Mouse (Mus musculus): ENCODE results near the gene Wdr26.

The Wdr26 gene

DNA sequence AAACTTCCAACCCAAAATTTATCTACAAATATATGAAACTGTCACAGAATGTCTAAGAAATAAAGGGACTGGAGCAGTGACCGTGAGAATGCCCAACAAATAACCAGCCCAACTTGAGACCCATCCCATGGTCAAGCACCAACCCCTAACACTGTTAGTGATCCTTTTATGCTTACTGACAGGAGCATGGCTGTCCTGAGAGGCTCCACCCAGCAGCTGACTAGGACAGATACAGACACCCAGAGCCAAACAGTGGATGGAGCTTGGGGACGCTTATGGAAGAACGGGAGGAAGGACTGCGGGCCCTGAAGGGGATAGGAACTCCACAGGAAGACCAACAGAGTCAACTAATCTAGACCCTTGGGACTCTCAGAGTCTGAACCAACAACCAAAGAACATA is 22.9 kb downstream of the Wdr26 start:
- in situ Hi-C loops (cut with MboI, MseI), result loop anchor here in 1 of 2 experiments (5.0 to 10.0 kb wide), 2 partner anchors 62 to 1424 kb away; no protein-coding TSS in a partner anchor

DNA sequence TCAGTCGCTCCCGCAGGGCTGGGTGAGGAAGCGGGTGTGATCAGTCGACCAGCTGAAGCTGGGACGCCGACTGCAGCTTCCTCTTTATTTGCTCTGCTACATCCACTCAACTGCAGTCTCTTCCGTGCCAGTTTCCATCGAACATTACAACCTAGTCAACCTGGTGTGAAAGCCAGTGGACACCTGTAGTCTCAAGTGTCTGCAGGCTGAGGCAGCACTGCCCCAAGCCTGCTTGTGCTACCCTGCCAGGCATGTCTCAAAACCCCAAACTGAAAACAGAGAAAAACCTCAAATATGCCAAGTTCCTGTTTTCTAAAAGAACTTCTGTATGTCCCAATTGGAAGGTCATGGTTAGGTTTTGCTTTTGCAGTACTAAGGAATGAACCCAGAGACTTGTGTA is 41.6 kb downstream of the Wdr26 start:
- in situ Hi-C loops (cut with MboI, MseI), result loop anchor here in 1 of 2 experiments (25.0 kb wide), 1 partner anchor 1633 kb away; the partner anchor contains the start of genes Cnst and Tfb2m

DNA sequence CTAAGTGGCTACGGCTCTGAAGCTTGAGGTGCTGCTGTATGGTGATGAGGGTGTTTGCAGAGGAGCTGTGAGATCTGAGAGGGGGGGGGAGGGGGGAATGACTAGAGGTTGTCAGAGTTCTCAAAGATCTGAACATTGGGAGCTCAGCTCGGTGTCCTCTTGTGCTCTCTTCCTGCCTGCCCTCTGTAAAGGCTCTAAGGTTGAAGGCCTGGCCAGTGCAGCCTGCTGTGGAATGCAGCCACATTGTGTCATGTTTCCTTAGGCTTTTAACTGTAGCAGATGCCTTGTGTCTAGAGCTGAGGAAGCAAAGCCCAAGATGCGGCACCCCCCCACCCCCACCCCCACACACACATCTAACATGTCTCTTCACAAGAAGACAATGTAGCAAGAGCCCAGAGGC is 43.4 kb downstream of the Wdr26 start:
- in situ Hi-C loops (cut with MboI, MseI), result loop anchor here in 1 of 2 experiments (25.0 kb wide), 1 partner anchor 1631 kb away; the partner anchor contains the start of genes Cnst and Tfb2m

DNA sequence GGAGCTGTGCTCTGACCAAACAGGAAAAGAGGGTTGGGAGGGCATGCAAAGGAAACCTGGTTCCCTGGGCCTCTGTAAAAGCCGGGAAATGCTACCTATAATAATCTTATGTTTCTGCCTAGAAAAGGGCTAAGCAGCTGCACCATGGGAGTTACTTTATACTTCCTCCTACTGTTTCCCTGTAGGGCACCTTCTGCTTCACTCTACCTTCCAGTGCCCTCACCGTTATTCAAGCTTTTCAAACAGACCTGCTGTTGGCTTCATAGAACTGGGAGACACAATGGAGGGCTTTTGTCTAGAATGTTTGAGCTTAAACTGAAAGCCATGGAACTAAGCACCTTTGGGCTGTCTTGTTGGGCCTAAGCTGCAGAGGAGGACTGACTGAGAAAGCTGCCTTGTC is 44.0 kb downstream of the Wdr26 start:
- in situ Hi-C loops (cut with MboI, MseI), result loop anchor here in 1 of 2 experiments (25.0 kb wide), 1 partner anchor 1631 kb away; the partner anchor contains the start of genes Cnst and Tfb2m

DNA sequence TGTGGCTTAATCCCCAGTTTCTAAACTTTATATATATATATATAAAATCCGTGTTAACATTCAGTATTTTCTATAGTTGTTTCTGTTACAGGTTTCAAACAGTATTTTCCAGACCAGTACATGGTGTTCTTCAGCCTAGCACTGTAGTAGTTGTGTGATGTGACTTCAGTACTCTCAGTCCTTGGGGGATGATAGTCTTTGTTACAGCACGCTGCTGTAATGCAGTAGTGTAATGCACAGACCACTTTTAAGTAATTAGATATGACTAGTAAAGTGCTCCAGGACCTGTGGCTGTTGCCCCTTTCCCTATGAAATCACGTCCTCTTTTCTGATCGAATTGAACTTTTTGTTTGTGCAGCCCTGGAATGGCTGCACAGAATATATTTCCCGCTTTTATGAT is 60.3 kb downstream of the Wdr26 start:
- in situ Hi-C loops (cut with MboI, MseI), result loop anchor here in 1 of 2 experiments (25.0 kb wide), 1 partner anchor 1614 kb away; the partner anchor contains the start of genes Cnst and Tfb2m

DNA sequence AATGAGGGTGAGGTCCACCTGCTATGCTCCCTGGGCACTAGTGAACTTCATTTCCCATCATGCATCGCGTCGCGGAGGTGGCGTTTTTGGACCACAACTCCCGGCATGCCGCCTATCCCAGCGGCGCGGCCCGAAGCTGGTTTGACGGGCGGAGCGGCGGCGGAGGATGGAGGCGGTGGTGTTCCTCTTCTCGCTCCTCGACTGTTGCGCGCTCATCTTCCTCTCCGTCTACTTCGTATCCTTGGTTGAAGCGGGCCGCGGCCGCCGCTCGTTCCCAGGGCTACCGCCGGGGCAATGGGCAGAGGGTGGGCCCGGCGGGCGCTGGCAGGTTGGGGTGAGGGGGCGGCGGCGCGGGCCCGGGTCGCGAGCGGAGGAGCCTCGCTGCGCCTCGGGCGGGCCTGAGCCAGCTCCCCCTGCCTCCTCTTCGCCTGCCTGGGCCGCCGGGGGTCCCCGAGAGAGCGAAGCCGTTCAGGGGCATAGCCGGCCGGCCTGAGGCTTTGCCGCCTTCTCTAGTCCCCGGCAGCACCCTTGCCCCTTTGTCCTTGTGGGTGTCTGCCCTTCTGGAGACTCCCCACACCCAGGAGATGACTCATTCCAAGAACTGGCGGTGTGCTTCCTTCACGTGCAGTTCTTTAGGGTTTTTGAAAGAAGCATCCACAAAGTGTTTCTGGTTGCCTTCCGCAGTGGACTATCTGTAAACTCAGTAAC is 60.8 kb downstream of the Wdr26 start:
- in situ Hi-C loops (cut with MboI, MseI), result loop anchor here in 1 of 2 experiments (25.0 kb wide), 1 partner anchor 1614 kb away; the partner anchor contains the start of genes Cnst and Tfb2m

DNA sequence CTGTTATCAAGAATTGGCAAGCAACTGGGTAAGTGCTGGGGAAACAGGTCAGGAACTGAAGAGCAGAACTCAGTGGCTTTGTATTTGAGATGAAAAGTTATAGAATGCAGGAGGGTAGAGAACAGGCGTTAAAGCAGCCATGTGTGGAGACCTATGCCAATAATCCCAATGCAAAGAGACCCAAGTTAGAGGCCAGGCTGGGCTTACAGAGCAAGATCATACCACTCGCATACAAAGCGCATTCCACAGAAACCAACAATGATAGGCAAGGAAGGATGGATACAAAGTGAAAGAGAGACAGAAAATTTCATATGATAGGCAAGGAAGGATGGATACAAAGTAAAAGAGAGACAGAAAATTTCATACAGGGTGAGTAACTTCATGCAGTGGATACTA is 61.4 kb downstream of the Wdr26 start:
- in situ Hi-C loops (cut with MboI, MseI), result loop anchor here in 1 of 2 experiments (25.0 kb wide), 1 partner anchor 1613 kb away; the partner anchor contains the start of genes Cnst and Tfb2m

DNA sequence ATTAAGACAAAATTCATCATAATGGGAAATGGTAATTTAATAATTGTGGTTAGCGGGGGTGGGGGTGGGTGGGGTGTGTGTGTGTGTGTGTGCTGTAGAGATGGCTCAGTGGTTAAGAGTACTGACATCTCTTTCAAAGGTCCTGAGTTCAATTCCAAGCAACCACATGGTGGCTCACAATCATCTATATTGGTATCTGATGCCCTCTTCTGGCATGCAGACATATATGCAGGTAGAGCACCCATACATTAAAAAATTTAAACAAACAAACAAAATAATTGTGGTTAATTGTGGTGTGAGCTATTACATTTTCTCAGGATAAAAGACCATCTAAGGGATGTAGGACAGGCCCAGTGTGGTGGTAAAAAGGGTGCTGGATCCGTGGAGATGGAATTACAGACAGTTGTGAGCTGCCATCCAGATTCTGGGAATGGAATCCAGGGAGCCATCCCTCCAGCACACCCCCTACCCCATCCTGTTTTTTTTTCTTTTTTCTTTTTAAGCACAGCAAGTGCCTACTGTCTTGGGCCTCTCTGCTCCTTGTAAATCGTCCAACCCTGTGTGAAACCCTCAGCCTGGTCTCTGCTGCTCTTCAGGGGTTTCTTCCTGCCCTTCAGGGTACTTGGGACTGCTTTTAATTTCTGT is 62.3 kb downstream of the Wdr26 start:
- in situ Hi-C loops (cut with MboI, MseI), result loop anchor here in 1 of 2 experiments (25.0 kb wide), 2 partner anchors 1387 to 1612 kb away; partner anchors contain the start of genes Cnst and Tfb2m

DNA sequence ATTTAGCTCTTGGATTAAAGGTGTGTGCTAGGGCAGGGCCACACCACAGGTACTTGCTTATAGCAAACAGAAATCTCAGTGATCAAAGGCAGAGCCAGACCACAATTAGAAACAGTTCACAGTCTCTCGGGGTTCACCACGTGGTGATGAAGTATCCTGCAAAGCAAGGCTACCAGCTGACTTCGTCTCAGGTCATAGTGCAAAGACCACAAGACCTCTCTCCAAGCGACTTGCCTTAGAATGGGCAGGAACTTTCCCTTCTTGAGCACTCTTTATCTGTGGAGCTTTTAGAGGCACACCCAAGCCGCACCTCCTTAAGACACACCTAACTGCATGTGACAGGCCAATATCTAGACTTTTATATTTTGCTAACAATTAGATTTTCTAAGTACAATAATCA is 63.3 kb downstream of the Wdr26 start:
- in situ Hi-C loops (cut with MboI, MseI), result loop anchor here in 1 of 2 experiments (25.0 kb wide), 1 partner anchor 1386 kb away; no protein-coding TSS in a partner anchor

DNA sequence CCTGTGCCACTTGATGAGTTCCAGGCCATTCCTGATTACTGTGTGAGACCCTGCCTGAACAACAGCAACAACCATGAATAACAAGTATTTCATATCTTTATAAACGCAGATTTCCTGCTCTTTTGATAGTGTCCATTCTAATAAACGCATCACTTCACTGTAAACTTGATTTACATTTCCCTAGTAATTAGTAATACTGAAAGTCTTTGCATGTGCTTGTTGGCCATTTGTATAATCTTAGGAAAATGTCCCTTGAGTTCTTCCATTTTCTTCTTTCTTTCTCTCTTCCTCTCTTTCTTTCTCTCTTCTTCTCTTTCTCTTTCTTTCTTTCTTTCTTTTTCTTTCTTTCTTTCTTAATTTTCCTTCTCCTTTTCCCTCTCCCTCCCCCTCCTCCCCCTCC is 65.6 kb downstream of the Wdr26 start:
- in situ Hi-C loops (cut with MboI, MseI), result loop anchor here in 1 of 2 experiments (25.0 kb wide), 1 partner anchor 1384 kb away; no protein-coding TSS in a partner anchor

DNA sequence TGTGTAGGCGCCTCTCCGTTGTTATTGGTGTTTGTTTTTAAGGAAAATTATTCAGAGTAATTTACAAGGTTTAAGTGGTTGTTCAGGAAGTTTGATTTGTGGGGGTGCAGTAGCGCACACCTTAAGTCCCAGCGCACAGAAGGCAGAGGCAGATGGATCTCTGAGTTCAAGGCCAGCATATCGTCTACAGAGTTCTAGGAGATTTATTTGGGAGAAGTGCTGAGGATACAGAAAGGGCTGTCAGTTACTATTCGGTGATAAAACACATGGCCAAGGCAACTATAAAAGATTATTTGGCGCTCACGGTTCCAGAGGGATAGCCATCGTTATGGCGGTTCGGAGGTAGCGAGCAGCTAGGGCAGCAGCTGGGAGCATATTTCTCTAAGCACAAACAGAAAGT is 66.8 kb downstream of the Wdr26 start:
- in situ Hi-C loops (cut with MboI, MseI), result loop anchor here in 1 of 2 experiments (25.0 kb wide), 1 partner anchor 1383 kb away; no protein-coding TSS in a partner anchor

DNA sequence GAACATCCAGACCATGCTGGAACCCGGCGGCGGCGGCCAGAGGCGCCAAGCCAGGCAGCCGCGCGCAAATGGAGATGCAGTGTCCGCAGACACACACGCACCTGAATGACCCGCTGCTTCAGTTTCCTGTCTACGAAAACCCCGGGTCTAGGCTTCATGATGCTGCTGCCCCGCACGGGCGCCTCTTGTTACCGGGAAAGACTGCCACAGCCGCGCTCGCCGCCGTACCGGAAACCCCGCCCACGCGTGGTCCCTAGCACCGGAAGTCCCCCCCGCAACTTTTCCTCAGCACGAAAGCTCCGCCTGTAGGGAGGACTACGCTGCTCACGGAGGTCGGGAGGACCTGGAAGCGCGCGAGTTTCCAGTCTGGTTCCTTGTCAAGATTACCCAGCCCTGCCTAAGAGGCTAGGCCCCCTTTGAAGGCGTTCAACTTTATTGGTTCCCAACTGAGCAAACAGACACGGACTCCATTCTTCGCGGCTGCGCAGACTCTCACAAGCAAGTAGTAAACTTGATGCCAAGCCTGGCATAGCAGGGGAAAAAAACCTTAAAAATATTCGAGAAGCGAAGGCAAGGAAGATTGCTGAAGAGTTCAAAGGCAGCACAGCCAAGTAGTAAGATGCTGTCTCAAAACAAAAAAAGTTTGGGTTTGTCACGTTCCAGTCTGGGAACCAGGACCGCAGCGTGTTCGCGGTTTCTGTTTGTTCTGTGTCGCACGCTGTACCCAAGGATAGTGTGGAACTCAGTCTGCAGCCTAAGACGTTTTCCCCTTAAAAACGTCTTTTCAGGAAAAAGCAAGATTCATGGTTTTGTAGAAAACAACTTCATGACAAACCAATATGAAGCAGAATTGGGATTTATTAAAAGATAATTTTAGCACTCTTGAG is 67.6 kb downstream of the Wdr26 start, which contains the start of the genes Nvl and Cnih4:
TSS of gene Nvl (minus strand) at position 255 of the 887 bp plus-strand sequence.
TSS of gene Cnih4 (plus strand) at position 744 of the 887 bp plus-strand sequence.
- in situ Hi-C loops (cut with MboI, MseI), result loop anchor here in 1 of 2 experiments (25.0 kb wide), 1 partner anchor 1382 kb away; no protein-coding TSS in a partner anchor

DNA sequence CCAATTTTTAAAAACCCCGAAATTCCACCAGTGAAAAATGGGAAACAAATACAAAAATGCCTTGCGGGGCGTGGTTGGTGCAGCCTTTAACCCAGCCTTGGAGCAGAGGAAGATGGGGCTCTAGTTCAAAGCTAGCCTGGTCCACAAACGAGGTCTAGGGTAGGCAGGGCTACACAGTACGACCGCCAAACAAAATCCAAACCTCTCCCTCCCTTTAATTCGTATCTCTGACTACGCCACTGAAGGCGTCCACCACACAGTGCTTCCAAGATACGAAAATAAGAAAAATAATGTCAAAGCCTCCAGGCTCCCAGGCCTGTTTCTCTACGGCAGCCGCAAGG is 68.2 kb downstream of the Wdr26 start:
- in situ Hi-C loops (cut with MboI, MseI), result loop anchor here in 1 of 2 experiments (25.0 kb wide), 1 partner anchor 1381 kb away; no protein-coding TSS in a partner anchor

DNA sequence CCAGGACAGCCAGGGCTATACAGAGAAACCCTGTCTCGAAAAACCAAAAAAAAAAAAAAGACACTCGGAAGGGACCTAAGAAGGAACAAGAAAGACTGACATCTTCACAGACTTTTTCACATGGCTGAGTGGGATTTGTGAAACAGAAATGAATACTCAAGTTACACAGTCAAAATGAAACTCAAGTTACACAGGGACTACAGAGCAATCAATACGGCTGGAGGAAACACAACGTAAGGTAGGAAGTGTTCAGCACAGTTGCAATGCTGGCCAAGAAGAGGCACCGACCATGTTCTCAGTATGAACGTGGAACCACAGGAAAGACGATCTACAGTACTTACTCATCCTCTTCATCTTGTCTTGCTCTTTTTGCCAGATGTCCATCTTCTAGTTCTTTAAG is 73.1 kb downstream of the Wdr26 start:
- in situ Hi-C loops (cut with MboI, MseI), result loop anchor here in 1 of 2 experiments (25.0 kb wide), 1 partner anchor 1376 kb away; no protein-coding TSS in a partner anchor

DNA sequence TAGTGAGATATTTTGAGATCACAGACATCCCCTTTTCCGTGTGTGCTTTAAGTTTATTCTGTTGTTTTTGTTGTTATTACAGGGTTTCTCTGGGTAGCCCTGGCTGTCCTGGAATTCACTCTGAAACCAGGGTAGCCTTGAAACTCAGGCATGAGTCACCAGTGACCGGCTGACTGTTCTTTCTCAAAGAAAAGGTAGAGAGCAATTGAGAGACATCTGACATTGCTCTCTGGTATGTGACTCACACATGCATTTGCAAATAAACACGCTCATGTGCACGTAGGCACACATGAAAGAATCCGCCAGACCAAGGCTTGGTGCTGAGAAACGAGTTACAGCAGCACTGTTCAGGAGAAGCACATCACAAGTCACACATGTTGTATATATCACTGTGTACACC is 79.9 kb downstream of the Wdr26 start:
- in situ Hi-C loops (cut with MboI, MseI), result loop anchor here in 1 of 2 experiments (25.0 kb wide), 1 partner anchor 1370 kb away; no protein-coding TSS in a partner anchor

DNA sequence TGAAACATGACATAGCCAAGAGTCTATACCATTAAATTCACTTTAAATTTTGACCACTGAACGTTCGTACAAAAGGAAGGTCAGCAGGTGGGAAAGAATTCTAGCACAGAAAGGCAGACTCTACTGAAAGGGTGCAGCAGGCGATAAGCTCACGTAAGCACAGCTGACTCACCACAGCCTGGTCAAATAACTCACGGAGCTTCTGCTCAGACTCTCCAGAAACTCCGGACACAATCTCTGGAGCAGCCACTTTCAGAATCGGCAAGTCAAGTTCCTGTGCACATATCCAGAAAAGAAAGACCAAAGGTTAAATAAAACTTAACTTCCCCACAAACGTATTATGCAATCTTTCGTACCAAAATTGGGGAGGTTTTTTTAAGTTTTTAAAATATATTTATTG is 85.0 kb downstream of the Wdr26 start:
- in situ Hi-C loops (cut with MboI, MseI), result loop anchor here (5.0 to 25.0 kb wide), 2 partner anchors 61 to 1364 kb away; no protein-coding TSS in a partner anchor

DNA sequence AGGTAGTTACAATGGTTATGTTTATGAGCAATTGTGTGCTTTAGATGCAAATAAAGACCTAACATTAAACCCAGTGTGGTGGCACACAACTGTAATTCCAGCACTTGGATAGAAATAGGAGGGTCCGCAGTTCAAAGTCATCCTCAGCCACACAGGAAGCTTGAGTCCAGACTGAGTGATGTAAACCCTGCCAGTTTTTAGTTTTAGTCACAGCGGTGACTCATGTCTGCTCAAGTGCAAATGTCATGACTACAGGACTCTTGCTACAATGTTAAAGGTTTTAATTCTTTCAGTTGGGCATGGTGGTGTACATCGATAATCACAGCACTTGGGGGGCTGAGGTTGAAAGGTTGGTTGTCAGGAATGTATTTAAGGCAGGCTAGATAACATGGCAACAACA is 85.9 kb downstream of the Wdr26 start:
- in situ Hi-C loops (cut with MboI, MseI), result loop anchor here (5.0 to 25.0 kb wide), 2 partner anchors 61 to 1364 kb away; no protein-coding TSS in a partner anchor

DNA sequence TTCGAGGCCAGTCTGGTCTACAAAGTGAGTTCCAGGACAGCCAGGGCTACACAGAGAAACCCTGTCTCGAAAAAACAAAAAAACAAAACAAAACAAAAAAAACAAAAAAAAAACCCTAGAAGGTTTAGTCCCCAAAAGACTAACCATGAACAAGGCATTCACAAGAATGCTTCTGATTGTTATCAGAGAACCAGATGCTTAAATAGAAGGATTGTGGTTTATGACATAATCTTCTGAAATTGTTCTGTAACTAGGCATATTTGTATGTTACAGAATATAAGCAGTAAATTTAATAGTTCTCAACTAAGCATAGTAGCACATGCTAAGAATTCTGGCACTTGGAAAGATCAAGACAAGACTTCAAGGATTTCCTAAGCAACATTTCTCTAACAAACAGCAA is 87.7 kb downstream of the Wdr26 start:
- in situ Hi-C loops (cut with MboI, MseI), result no loop called here
